Mouse (Mus musculus): Measurements from ENCODE around the gene Fcer1g. TPM values are rescaled to one million over a fixed set of nuclear protein-coding genes. Genes with fewer than 3 reads are reported as not detected.

Gene Fcer1g
- polyA plus RNA-seq, 1 experiment: 40.7 TPM

GRCm38 (mm10) chr1:171256937-171257548, 22.9 kb upstream of the Fcer1g start:
- no peak overlapping the region for H3K27ac ChIP-seq (ENCODE audit: insufficient read depth, low read length)
- TF ChIP-seq CTCF (IDR thresholded peaks at IDR 0.05; ENCODE audit: extremely low read depth, insufficient read depth, low read length): peak; percentile 71; the same call in 1 of the 2 replicates
- no peak for TF ChIP-seq POLR2A (IDR thresholded peaks at IDR 0.05; ENCODE audit: extremely low read depth, insufficient read depth, low read length)
- H3K4me1 ChIP-seq (ENCODE audit: control insufficient read depth, insufficient read depth, low read length): peaks cover 1% of the 10 kb centered on the region; the same call in 1 of the 2 replicates
- H3K4me3 ChIP-seq (ENCODE audit: insufficient read depth, low read length): no peak overlapping the region

DNA sequence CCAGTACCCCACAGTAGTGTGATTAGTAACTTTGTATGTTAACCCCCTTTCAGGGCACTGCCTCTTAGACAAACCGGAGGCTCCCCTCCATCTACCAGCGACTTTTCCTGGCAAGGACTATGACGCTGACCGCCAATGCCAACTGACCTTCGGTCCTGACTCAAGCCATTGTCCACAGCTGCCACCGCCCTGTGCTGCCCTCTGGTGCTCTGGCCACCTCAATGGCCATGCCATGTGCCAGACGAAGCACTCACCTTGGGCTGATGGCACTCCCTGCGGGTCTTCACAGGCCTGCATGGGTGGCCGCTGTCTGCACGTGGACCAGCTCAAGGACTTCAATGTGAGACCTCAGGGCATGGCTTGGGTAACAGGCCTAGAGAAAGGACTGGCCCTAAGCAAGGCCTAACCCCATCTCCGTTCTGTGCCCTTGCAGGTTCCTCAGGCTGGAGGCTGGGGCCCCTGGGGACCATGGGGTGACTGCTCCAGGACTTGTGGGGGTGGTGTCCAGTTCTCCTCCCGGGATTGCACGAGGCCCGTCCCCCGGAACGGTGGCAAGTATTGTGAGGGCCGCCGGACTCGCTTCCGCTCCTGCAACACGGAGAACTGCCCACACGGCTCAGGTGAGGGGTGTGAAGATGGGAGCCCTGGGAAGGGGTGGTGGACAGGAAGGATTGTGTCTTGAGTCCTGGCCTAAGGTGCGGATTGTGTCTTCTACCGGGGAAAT, 22.1 kb upstream of the Fcer1g start:
- TF ChIP-seq POLR2A (IDR thresholded peaks at IDR 0.05; ENCODE audit: extremely low read depth, insufficient read depth, low read length): no peak
- TF ChIP-seq CTCF (IDR thresholded peaks at IDR 0.05; ENCODE audit: extremely low read depth, insufficient read depth, low read length): no peak
- no peaks in the 10 kb centered on the region for H3K4me1 ChIP-seq (ENCODE audit: control insufficient read depth, insufficient read depth, low read length)
- H3K27ac ChIP-seq (ENCODE audit: insufficient read depth, low read length): no peak overlapping the region
- H3K4me3 ChIP-seq (ENCODE audit: insufficient read depth, low read length): no peak overlapping the region

DNA sequence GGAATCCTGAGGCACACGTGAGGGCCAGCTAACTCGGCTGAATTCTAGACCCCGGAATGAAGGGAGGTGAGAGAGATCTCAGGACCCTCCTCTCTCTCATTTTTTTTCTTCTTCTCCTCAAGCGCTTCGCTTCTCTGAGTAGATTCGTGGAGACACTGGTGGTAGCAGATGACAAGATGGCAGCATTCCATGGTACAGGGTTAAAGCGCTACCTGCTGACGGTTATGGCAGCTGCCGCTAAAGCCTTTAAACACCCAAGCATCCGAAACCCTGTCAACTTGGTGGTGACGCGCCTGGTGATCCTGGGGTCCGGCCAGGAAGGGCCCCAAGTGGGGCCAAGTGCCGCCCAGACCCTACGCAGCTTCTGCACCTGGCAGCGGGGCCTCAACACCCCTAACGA, 18.2 kb upstream of the Fcer1g start:
- 0 out of 2 replicates have a peak overlapping the region, but pooled peaks have one; percentile 16 for H3K27ac ChIP-seq (ENCODE audit: insufficient read depth, low read length)
- TF ChIP-seq POLR2A (IDR thresholded peaks at IDR 0.05; ENCODE audit: extremely low read depth, insufficient read depth, low read length) (no peak), CTCF (IDR thresholded peaks at IDR 0.05; ENCODE audit: extremely low read depth, insufficient read depth, low read length) (no peak)
- H3K4me1 ChIP-seq (ENCODE audit: control insufficient read depth, insufficient read depth, low read length): no peaks in the 10 kb centered on the region
- peak overlapping the region; percentile 0; the same call in 1 of the 2 replicates for H3K4me3 ChIP-seq (ENCODE audit: insufficient read depth, low read length)

- Histone ChIP-seq H3K4me1 (ENCODE audit: control insufficient read depth, insufficient read depth, low read length) (no peaks in the 10 kb centered on the region), H3K27ac (ENCODE audit: insufficient read depth, low read length) (no peak overlapping the region), H3K4me3 (ENCODE audit: insufficient read depth, low read length) (peak overlapping the region; percentile 0)
- TF ChIP-seq CTCF (IDR thresholded peaks at IDR 0.05; ENCODE audit: extremely low read depth, insufficient read depth, low read length) (no peak), POLR2A (IDR thresholded peaks at IDR 0.05; ENCODE audit: extremely low read depth, insufficient read depth, low read length) (no peak)
These were observed 17.6 kb upstream of the Fcer1g start for GRCm38 (mm10) chr1:171251594-171252324.

DNA sequence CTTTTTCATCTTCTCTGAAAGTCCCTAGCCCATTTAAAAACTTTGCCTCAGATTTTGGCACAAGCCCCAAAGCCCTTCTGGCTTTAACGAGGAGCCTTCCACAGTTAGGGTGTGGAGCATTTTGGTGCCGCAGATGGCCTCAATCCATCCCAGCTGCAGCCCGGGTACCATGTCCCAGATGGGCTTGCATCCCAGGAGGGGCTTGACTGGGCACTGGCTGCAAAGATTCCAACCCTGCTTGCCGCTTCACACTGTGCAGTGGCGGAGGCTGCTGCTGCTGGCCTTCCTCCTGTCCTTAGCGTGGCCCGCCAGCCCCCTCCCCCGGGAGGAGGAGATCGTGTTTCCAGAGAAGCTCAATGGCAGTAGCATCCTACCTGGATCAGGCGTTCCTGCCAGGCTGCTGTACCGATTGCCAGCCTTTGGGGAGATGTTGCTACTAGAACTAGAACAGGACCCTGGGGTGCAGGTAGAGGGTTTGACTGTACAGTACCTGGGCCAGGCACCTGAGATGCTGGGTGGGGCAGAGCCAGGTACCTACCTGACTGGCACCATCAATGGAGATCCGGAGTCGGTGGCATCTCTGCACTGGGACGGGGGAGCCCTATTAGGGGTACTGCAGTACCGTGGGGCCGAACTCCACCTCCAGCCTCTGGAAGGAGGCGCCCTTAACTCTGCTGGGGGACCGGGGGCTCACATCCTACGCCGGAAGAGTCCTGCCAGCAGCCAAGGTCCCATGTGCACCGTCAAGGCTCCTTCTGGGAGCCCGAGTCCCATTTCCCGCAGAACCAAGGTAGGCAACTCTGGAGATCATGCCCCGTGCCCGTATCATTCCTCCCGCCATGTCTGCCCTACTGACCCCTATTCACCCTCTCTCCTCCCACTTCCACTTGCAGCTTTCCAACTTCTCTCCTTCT, 16.8 kb upstream of the Fcer1g start, which contains the start of gene Ndufs2:
Ndufs2 (minus strand) TSS at position 709 of the 914 bp plus-strand sequence.
- H3K4me3 ChIP-seq (ENCODE audit: insufficient read depth, low read length): peak within 1 kb of the TSS; percentile 0
- TF ChIP-seq POLR2A (IDR thresholded peaks at IDR 0.05; ENCODE audit: extremely low read depth, insufficient read depth, low read length) (no peak), CTCF (IDR thresholded peaks at IDR 0.05; ENCODE audit: extremely low read depth, insufficient read depth, low read length) (no peak)
- H3K4me1 ChIP-seq (ENCODE audit: control insufficient read depth, insufficient read depth, low read length): no peaks in the 10 kb centered on the region; the same call in 1 of the 2 replicates
- peak within 1 kb of the TSS; percentile 37; the same call in 1 of the 2 replicates for H3K27ac ChIP-seq (ENCODE audit: insufficient read depth, low read length)

- peak within 1 kb of the TSS; percentile 91; the same call in 1 of the 2 replicates for H3K27ac ChIP-seq (ENCODE audit: insufficient read depth, low read length)
- H3K4me3 ChIP-seq (ENCODE audit: insufficient read depth, low read length): peak within 1 kb of the TSS; percentile 0; the same call in 1 of the 2 replicates
- TF ChIP-seq CTCF (IDR thresholded peaks at IDR 0.05; ENCODE audit: extremely low read depth, insufficient read depth, low read length) (no peak), POLR2A (IDR thresholded peaks at IDR 0.05; ENCODE audit: extremely low read depth, insufficient read depth, low read length) (peak; percentile 41; the same call in 1 of the 2 replicates)
- peaks cover under 1% of the 10 kb centered on the region; the same call in 1 of the 2 replicates for H3K4me1 ChIP-seq (ENCODE audit: control insufficient read depth, insufficient read depth, low read length)
These were observed 15.9 kb upstream of the Fcer1g start, which contains the start of gene Adamts4 for GRCm38 (mm10) chr1:171249913-171250600. Gene Adamts4 (plus strand): TSS chr1:171250421.

DNA sequence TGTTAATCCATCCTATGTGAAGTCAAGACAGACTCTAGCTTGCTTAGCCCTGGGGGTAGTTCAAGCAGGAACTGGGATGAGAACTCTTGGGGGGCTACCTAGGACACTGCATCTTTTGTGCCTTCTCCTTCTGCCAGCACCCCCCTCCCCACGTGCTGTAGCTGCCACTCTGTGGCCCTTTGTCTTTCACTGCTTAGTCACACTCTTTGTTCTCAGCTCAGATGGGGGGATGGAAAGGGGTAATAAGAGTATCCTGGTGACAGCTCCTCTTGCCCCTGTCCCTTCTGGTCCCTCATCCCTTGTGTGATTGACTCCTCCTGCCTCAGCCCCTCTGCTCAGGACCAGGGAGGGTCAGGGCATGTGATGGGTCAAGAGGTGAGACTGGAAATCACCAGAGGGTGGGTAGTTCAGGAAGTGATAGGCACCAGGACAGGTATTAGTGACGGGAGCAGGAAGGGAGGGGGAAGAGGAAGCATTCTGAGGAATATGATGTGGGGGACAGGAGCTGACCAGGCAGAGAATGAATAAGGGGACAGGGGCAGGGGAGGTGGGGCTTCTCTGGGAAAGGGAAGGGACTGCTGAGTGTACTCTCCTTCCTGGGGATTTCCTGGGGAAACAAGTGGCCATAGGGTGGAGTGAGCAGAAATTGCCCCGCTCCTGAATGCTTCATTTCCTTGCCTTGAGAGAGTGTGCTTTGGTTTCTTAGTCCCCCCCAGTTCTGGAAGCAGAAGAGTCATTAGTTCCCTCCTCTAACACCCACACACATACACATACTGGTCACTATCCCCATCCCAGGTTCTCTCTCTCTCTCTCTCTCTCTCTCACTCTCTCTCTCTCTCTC, 14.4 kb upstream of the Fcer1g start:
- Histone ChIP-seq H3K27ac (ENCODE audit: insufficient read depth, low read length) (peak overlapping the region; percentile 91), H3K4me3 (ENCODE audit: insufficient read depth, low read length) (no peak overlapping the region), H3K4me1 (ENCODE audit: control insufficient read depth, insufficient read depth, low read length) (peaks cover 2% of the 10 kb centered on the region; the same call in 1 of the 2 replicates)
- TF ChIP-seq POLR2A (IDR thresholded peaks at IDR 0.05; ENCODE audit: extremely low read depth, insufficient read depth, low read length) (no peak), CTCF (IDR thresholded peaks at IDR 0.05; ENCODE audit: extremely low read depth, insufficient read depth, low read length) (no peak)

Measured in cortical plate, adult 2 months (tissue).